Mouse (Mus musculus) lung, embryonic 15.5 days (tissue): ENCODE data around the gene Dlg2. TPM values are rescaled to one million over a fixed set of nuclear protein-coding genes. Genes with fewer than 3 reads are reported as not detected.

Experiments used
- ATAC-seq: fragments of 200-750 bp; cut with Nextera tagmentation; 2 replicates; pipeline ENCODE4 v1.8.0; 2017; ENCODE audit warnings: moderate number of reproducible peaks, borderline replicate concordance; ENCODE audit not compliant: low FRiP score, low TSS enrichment; ENCODE audit errors: extremely low read depth
- H3K27ac ChIP-seq: fragments of 300-500 bp; sonication (generic); 2 replicates; pipeline ENCODE4 v1.5.1; 2015; ENCODE audit warnings: moderate library complexity, mild to moderate bottlenecking, inconsistent platforms
- H3K27me3 ChIP-seq: fragments of 300-500 bp; sonication (generic); 2 replicates; pipeline ENCODE4 v1.6.1; 2015; ENCODE audit warnings: inconsistent platforms
- H3K36me3 ChIP-seq: fragments of 300-500 bp; sonication (generic); 2 replicates; pipeline ENCODE4 v1.6.1; 2015; ENCODE audit warnings: inconsistent platforms
- H3K4me1 ChIP-seq: fragments of 300-500 bp; sonication (generic); 2 replicates; pipeline ENCODE4 v1.6.1; 2015; ENCODE audit warnings: inconsistent platforms
- H3K4me2 ChIP-seq: fragments of 300-500 bp; sonication (generic); 2 replicates; pipeline ENCODE4 v1.6.1; 2015; ENCODE audit warnings: inconsistent platforms, mild to moderate bottlenecking, moderate library complexity
- H3K4me3 ChIP-seq: fragments of 300-500 bp; sonication (generic); 2 replicates; pipeline ENCODE4 v1.5.1; 2015; ENCODE audit warnings: mild to moderate bottlenecking, inconsistent platforms
- H3K9ac ChIP-seq: fragments of 300-500 bp; sonication (generic); 2 replicates; pipeline ENCODE4 v1.6.1; 2015; ENCODE audit warnings: inconsistent platforms
- H3K9me3 ChIP-seq: fragments of 300-500 bp; sonication (generic); 2 replicates; pipeline ENCODE4 v1.6.1; 2016; ENCODE audit warnings: inconsistent platforms
- WGBS: fragments of 180-500 bp; shearing (Covaris S2); methylation state at CpG from one replicate; pipeline ENCODE4 v1.1.7; 2015; 5-methylcytosine and 5-hydroxymethylcytosine counted together
- polyA plus RNA-seq: library from polyadenylated mRNA; unstranded; fragments of >200 nt; fragmentation: Nextera tagmentation; extraction: Ambion mirVana; gene quantifications from 2 replicates; pipeline ENCODE4 v1.2.1, GENCODE M21; 2015

The Dlg2 gene
- polyA plus RNA-seq, 1 experiment from 2014 or later = 2.3 TPM

DNA sequence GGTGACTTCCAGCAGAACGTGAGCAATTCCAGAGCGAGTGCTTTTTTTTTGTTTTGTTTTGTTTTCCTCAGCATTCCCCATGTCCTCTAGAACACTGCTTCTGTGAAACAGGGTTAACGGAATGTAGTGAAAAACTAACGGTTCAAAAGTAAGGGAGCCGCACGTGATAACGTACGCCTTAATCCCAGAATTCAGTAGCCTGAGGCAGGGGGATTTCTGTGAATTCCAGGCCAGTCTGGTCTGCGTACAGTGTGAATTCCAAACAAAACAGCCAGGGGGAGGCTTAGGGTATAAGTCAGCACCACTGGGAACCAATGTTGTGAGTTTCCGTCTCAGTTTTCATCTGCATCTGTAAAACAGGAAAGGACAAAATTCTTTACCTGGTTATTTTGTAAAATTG is 19.0 kb upstream of the Dlg2 start:
- peaks cover 14% of the 10 kb centered on the region for H3K36me3 ChIP-seq
- peak overlapping the region; percentile 59 for H3K4me2 ChIP-seq
- H3K4me1 ChIP-seq = peaks cover 9% of the 10 kb centered on the region; the same call in 1 of the 2 replicates
- H3K9ac ChIP-seq = peak overlapping the region; percentile 48
- H3K4me3 ChIP-seq = peak overlapping the region; percentile 74
- H3K27me3 ChIP-seq = no peaks in the 10 kb centered on the region
- H3K9me3 ChIP-seq = no peaks in the 10 kb centered on the region
- peak overlapping the region; percentile 79 for H3K27ac ChIP-seq
- WGBS = 15% methylated on average over 10 of the region's 10 CpGs
- ATAC-seq = peak; percentile 59; the same call in 1 of the 2 replicates

DNA sequence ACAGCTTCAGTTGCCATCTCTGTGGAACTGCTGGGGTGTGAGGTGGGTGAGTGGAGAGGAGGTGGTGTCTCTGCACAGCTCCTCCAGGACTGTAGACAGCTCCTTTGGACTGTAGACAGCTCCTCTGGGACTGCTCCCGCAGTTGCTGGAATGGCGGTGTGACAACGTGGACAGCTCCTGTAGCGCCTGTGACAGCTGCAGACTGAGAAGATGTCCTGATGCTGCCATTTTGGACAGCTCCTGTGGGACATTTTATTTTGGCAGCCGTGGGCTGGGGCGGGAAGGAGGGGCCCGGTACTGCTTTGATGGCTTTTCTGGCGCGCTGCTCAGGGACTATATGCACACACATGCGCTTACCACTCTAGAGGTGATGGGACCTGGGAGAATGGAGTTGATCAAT is 16.1 kb upstream of the Dlg2 start:
- Histone ChIP-seq H3K4me2 (no peak overlapping the region), H3K27ac (no peak overlapping the region), H3K27me3 (no peaks in the 10 kb centered on the region), H3K4me3 (no peak overlapping the region), H3K9ac (no peak overlapping the region), H3K36me3 (no peaks in the 10 kb centered on the region), H3K9me3 (no peaks in the 10 kb centered on the region), H3K4me1 (peaks cover 9% of the 10 kb centered on the region; the same call in 1 of the 2 replicates)
- no peak for ATAC-seq
- WGBS = 31% methylated on average over 10 of the region's 10 CpGs

DNA sequence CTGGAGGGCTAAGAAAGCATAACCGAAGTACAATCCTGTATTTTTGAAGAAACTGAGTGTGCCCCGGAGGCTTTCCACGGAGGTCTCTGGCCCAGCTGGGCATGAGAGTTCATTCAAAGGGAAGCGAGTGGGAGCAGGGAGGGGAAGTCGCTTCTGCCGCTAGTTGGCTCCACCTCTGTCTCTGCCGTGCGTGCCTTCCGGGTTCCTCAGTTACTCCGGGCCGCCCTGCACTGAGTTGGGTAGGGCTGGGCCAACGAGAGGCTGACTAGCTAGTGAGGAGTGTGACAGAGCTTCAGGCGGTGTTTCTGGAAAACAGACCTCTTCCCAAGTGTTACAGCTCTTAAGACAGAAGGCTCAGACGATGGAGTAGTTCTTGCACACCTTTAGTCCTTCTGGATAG is 15.5 kb upstream of the Dlg2 start:
- WGBS = 17% methylated on average over 14 of the region's 14 CpGs
- H3K9ac ChIP-seq = no peak overlapping the region
- 0 out of 2 replicates have a peak overlapping the region, but pooled peaks have one; percentile 0 for H3K4me2 ChIP-seq
- H3K36me3 ChIP-seq = no peaks in the 10 kb centered on the region
- no peaks in the 10 kb centered on the region for H3K9me3 ChIP-seq
- H3K27me3 ChIP-seq = no peaks in the 10 kb centered on the region
- H3K4me1 ChIP-seq = peaks cover 5% of the 10 kb centered on the region; the same call in 1 of the 2 replicates
- ATAC-seq = no peak
- H3K27ac ChIP-seq = no peak overlapping the region
- H3K4me3 ChIP-seq = no peak overlapping the region

DNA sequence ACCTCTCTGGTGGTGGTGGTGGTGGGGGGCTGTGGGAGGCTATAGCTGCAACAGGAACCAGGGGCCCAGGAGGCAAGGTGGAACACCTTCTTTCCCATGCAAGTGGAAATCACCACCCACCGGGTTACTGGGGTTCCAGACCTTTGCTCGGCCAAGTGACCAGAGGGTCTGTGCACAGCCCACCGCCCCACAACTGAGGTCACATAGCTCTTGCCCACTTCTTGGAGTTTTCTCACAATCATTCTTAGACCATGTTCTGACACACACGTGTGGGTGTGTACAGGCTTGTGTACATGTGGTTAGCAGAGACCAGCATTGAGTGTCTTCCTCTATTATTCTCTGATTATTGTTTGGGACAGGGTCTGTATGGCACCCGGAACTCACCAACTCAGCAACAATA is 15.0 kb upstream of the Dlg2 start:
- Histone ChIP-seq H3K4me2 (no peak overlapping the region), H3K36me3 (no peaks in the 10 kb centered on the region), H3K9me3 (no peaks in the 10 kb centered on the region), H3K27ac (no peak overlapping the region), H3K27me3 (no peaks in the 10 kb centered on the region), H3K4me3 (no peak overlapping the region), H3K4me1 (no peaks in the 10 kb centered on the region), H3K9ac (no peak overlapping the region)
- WGBS = 90% methylated on average over 5 of the region's 5 CpGs
- ATAC-seq = no peak

DNA sequence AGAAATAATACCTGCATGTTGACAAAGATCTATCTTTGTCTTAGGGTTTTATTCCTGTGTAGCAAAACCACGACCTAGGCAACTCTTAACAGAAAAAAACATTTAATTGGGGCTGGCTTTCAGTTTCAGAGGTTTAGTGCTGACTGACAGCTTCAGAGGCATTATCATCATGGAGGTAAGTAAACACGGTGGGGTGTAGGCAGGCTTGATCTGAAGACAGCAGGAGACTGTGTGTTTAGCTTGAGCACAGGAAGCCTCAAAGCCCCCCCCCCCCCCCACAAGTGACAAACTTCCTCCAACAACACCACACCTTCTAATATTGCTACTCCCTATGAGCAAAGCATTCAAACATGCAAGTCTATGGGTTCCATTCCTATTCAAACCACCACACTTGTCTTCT is 3.0 kb upstream of the Dlg2 start:
- no peak overlapping the region for H3K9ac ChIP-seq
- no peak overlapping the region for H3K4me3 ChIP-seq
- ATAC-seq = no peak
- no peak overlapping the region for H3K4me2 ChIP-seq
- WGBS = 56% methylated on average over 2 of the region's 2 CpGs
- H3K4me1 ChIP-seq = peaks cover 12% of the 10 kb centered on the region
- H3K9me3 ChIP-seq = no peaks in the 10 kb centered on the region
- peaks cover 7% of the 10 kb centered on the region for H3K27me3 ChIP-seq
- H3K36me3 ChIP-seq = peaks cover 14% of the 10 kb centered on the region
- no peak overlapping the region for H3K27ac ChIP-seq

DNA sequence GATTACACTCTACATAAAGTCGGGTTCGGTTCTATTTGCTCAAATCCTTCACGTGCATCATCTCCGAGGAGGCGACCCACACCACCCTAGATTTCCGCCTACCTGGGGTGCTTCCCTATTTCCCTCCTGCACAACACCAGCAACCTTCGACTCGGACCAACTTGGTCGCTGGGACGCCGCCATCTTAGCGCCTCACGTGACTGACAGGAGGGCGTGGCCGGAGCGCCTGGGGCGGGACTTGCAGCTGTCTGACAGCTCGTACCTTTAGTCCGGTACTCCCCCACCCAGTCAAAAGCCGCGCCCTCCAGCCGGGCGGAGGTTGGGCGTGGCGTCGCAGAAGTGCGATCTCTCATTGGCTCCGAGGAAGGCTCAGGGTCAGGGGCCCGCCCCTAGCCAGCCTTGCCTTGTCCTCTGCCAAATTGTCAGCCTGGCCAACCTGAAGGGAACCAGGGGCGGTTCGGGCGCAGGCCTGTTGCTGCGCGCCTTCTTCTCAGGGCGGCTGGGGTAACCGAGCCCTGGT is 619 bp upstream of the Dlg2 start, which contains the start of gene Tmem126b:
Tmem126b (minus strand) TSS at position 209 of the 520 bp plus-strand sequence.
- H3K36me3 ChIP-seq = no peaks in the 10 kb centered on the region; the same call in none of the 2 replicates
- peak within 1 kb of the TSS; percentile 63 for H3K4me3 ChIP-seq
- peaks cover 12% of the 10 kb centered on the region for H3K4me1 ChIP-seq
- peaks cover 10% of the 10 kb centered on the region for H3K27me3 ChIP-seq
- H3K27ac ChIP-seq = no peak within 1 kb of the TSS
- H3K4me2 ChIP-seq = peak within 1 kb of the TSS; percentile 94
- H3K9me3 ChIP-seq = no peaks in the 10 kb centered on the region
- ATAC-seq = peak; percentile 100
- H3K9ac ChIP-seq = peak within 1 kb of the TSS; percentile 58
- WGBS = under 1% methylated on average over 36 of the region's 36 CpGs

DNA sequence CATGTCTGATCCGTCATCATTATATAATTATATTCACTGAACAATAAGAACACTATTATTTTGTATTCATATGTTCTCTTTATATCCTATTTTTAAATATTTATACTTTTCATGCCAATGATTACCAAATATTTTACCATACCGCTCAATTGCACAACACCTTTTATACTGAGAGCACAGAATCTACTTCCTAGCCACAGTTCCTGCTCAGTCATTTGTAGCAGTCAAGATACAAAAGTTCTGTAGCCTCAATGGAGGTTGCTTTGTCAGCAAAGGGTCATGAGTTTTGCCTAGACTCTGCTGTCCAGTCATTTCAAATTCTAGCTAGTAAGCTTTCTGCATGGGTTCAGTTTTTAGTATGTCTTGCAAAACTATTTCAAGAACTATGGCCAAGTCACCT is 6.1 kb downstream of the Dlg2 start:
- no peak for ATAC-seq
- Histone ChIP-seq H3K36me3 (no peaks in the 10 kb centered on the region), H3K4me3 (no peak overlapping the region), H3K9ac (no peak overlapping the region), H3K27me3 (peaks cover 3% of the 10 kb centered on the region; the same call in 1 of the 2 replicates), H3K9me3 (no peaks in the 10 kb centered on the region), H3K27ac (no peak overlapping the region), H3K4me2 (no peak overlapping the region), H3K4me1 (no peaks in the 10 kb centered on the region)
- WGBS = 87% methylated on average over 2 of the region's 2 CpGs

DNA sequence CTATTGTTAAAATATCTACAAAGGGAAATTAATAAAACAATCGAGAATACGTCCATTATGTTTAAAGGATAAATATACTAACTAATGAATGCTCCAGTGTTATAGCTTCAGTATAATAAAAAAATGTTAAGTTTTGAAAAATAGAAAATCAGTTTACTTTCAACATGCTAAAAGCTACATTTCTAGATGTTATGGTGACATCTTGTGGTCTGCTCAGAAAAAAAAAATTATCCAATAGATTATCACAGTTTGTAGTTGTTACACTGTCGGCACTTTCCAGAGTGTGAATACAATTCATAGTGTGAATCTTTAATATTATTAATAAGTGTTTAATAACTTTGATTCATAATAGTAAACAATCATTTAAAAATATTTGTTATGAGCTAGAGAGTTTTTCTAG is 31.7 kb downstream of the Dlg2 start:
- Histone ChIP-seq H3K36me3 (no peaks in the 10 kb centered on the region), H3K27me3 (no peaks in the 10 kb centered on the region), H3K4me2 (no peak overlapping the region), H3K4me1 (no peaks in the 10 kb centered on the region), H3K9ac (no peak overlapping the region), H3K27ac (no peak overlapping the region), H3K4me3 (no peak overlapping the region), H3K9me3 (no peaks in the 10 kb centered on the region)
- ATAC-seq = no peak
- 68% methylated on average over 3 of the region's 3 CpGs for WGBS

DNA sequence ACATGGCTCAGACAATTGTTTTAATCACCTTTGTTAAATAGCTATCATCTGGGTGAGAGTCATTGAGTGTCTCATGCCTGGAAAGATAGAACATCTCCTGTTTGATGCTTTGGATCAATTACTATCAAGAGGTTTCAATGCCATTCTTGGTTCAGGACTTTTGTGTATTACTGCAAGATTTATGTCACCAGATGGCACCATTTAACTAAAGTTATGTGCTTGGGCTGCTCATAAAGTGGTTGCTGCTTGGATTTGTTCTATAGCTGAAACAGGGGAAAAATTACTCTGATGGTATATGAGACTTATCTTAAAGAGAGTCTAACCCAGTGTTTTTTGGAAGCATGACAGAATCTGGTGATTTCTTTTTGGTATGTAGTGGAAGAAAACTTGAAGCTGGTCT is 35.8 kb downstream of the Dlg2 start:
- no peak overlapping the region for H3K9ac ChIP-seq
- no peak overlapping the region for H3K4me2 ChIP-seq
- H3K9me3 ChIP-seq = no peaks in the 10 kb centered on the region
- no peak overlapping the region for H3K4me3 ChIP-seq
- H3K27me3 ChIP-seq = no peaks in the 10 kb centered on the region
- H3K36me3 ChIP-seq = no peaks in the 10 kb centered on the region
- H3K27ac ChIP-seq = no peak overlapping the region
- no peaks in the 10 kb centered on the region for H3K4me1 ChIP-seq
- no peak for ATAC-seq

DNA sequence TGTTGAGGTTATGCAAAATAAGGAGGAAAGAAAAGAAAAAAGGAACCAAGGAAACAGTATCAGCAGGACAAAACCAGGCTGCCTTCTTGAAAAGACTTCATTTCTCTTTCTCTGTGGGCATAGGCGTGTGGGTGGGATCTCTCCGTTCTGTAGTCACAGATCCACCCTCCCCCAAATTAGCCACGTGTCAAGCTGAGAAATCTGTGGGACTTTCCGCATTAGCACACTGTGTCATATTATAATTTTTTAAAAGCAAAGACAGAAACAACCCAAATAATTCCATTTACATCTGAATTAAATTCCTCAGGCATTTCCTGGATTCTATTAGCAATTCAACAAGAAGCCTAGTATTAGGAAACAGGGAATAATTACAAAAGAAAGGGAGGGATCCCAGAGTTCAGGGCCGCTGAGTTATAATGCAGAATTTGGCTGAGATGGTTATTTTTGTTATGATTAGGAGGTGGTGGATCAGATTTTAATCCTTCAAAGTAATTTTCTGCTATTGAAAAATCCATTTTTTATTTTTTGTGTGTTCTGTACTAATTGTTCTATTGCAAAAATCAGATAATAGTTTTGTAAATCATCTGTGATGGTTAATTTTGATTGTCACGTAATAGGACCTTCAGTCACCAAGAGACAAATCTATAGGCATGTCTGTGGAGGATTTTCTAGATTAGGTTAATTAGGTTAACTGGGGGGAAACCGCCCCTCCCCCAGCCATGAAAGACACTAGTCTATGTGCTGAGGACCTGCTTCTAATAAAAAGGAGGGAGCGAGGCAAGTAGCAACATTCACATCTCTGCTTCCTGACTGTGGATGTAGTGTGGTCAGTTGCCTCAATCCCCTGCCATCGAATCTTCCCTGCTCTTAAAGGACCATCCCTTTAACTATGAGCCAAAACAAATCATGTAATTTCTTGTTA is 63.3 kb downstream of the Dlg2 start:
- Histone ChIP-seq H3K27ac (no peak overlapping the region), H3K4me2 (no peak overlapping the region), H3K4me1 (no peaks in the 10 kb centered on the region), H3K27me3 (no peaks in the 10 kb centered on the region), H3K9ac (no peak overlapping the region), H3K9me3 (no peaks in the 10 kb centered on the region), H3K4me3 (no peak overlapping the region), H3K36me3 (no peaks in the 10 kb centered on the region)
- WGBS = 59% methylated on average over 9 of the region's 9 CpGs
- no peak for ATAC-seq

DNA sequence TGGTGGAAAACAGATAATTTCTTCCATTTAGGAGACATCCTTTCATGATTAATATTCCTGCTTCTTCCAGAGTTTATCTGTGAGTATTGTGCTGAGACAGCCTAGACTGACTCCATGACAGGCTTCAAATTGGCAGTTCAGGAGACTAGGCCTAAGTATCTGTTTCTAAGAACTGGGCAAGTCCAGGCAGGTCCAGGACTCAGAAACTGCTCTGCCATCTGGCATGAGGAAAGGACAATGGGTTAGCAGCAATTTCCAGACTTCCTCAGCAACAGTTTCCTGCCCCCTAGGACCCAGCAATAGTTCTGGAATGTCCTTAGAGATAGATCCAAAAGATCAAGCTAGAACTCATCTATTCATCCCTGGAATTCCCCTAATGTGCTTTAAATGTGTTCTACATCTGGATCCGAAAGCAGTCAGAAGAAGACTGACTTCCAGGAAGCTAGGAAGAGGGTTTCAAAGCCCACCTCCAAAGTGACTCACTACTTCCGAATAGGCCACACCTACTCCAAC is 64.4 kb downstream of the Dlg2 start:
- Histone ChIP-seq H3K9me3 (no peaks in the 10 kb centered on the region), H3K36me3 (no peaks in the 10 kb centered on the region), H3K9ac (no peak overlapping the region), H3K4me1 (no peaks in the 10 kb centered on the region), H3K27ac (no peak overlapping the region), H3K4me2 (no peak overlapping the region), H3K4me3 (no peak overlapping the region), H3K27me3 (no peaks in the 10 kb centered on the region)
- ATAC-seq = no peak
- WGBS = 79% methylated on average over 2 of the region's 2 CpGs

DNA sequence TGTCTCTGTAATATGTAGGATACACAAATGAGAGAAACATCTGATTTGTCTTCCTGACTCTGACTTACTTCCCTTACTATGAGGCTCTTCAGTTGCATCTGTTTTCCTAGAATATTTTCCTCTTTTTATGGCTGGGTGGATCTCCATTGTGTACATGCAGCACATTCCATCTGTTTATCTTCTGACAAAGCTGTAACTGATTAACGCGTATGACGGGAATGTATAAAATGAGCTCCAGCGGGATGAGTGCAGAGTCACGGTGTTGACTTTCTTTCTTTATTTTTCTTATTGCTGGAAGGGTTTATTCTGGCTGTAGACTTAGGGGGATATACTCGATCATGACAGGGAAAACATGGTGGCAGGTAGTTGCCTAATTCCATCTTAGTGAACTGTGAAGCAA is 76.9 kb downstream of the Dlg2 start:
- Histone ChIP-seq H3K4me3 (no peak overlapping the region), H3K36me3 (no peaks in the 10 kb centered on the region), H3K27me3 (no peaks in the 10 kb centered on the region), H3K9me3 (no peaks in the 10 kb centered on the region), H3K27ac (no peak overlapping the region), H3K4me2 (no peak overlapping the region), H3K4me1 (no peaks in the 10 kb centered on the region), H3K9ac (no peak overlapping the region)
- ATAC-seq = no peak
- WGBS = 59% methylated on average over 6 of the region's 6 CpGs
